In genomic region chr9:108483051-108483790, GRCm38 (mm10) we compare ENCODE assay signal across 25 mouse cellular contexts. TPM values are rescaled to one million over a fixed set of nuclear protein-coding genes. Genes with fewer than 3 reads are reported as not detected.
A peak's percentile ranks its signal among the peaks of the same experiment; 100 is the strongest.
DNase-seq lines count a peak whose midpoint lies in the region; ATAC-seq and TF ChIP-seq lines count a peak whose summit lies in the region.
"Had no signal": no experiment of that assay in that cellular context is flagged by ENCODE, and none has a peak within 500 bp of the region (broad histone marks: within the 10 kb centered on the region; RNA-seq: fewer than 3 reads in every experiment).

No protein-coding gene starts in this region.

- no peaks in the 10 kb centered on the region for H3K9me3 ChIP-seq in heart, embryonic 12.5 days (replicated peaks)
- no peaks in the 10 kb centered on the region for H3K9me3 ChIP-seq in limb, embryonic 13.5 days
- H3K9me3 ChIP-seq in limb, embryonic 10.5 days (replicated peaks): no peaks in the 10 kb centered on the region
- no peaks in the 10 kb centered on the region for H3K9me3 ChIP-seq in E14TG2a.4 (ENCODE audit: low read length)
- H3K9me3 ChIP-seq: embryonic facial prominence, embryonic 13.5 days; embryonic facial prominence, embryonic 15.5 days; forebrain, embryonic 10.5 days; forebrain, embryonic 12.5 days; G1E had no signal

- no peak overlapping the region for H3K9ac ChIP-seq in heart, embryonic 12.5 days
- H3K9ac ChIP-seq in limb, embryonic 13.5 days: 0 out of 2 replicates have a peak overlapping the region, but pooled peaks have one; percentile 8
- H3K9ac ChIP-seq: embryonic facial prominence, embryonic 15.5 days; forebrain, embryonic 12.5 days had no signal

- ATAC-seq in heart, embryonic 12.5 days (ENCODE audit: insufficient number of reproducible peaks, low FRiP score): no peak
- ATAC-seq in limb, embryonic 13.5 days (ENCODE audit: low FRiP score, low read depth): no peak
- ATAC-seq: activated CD4-positive, CD25-positive, alpha-beta regulatory T cell, adult 4 months; forebrain, embryonic 14.5 days; forebrain, embryonic 16.5 days; Patski had no signal

- no peak for TF ChIP-seq CTCF in E14TG2a.4 (conservative IDR thresholded peaks at IDR 0.05; ENCODE audit: low read length)

- peak; percentile 95 for DNase-seq in heart, adult 11 months
- no peak for DNase-seq in limb, embryonic 10.5 days (ENCODE audit: low spot score)
- peak; percentile 72 for DNase-seq in yolk sac, embryonic 10.5 days (ENCODE audit: low spot score)
- no peak for DNase-seq in cerebellum, adult 11-12 months
- DNase-seq: adrenal gland, adult 8-10 months; adrenal gland, postnatal 14 days; adrenal gland, postnatal 36 days; cerebellum, adult 18-20 months; cerebellum, adult 8-10 months; cerebellum, adult 9-11 months; cerebellum, postnatal 36 days; embryo, embryonic 11 days had no signal

- H3K36me3 ChIP-seq in heart, embryonic 12.5 days: peaks cover 68% of the 10 kb centered on the region
- H3K36me3 ChIP-seq in limb, embryonic 13.5 days: peaks cover 71% of the 10 kb centered on the region
- H3K36me3 ChIP-seq in limb, embryonic 10.5 days: peaks cover 73% of the 10 kb centered on the region
- peaks cover 46% of the 10 kb centered on the region for H3K36me3 ChIP-seq in E14TG2a.4 (ENCODE audit: insufficient read depth, low read length)
- H3K36me3 ChIP-seq: G1E had no signal

- H3K27me3 ChIP-seq in heart, embryonic 12.5 days (replicated peaks): no peaks in the 10 kb centered on the region
- H3K27me3 ChIP-seq in limb, embryonic 13.5 days: no peaks in the 10 kb centered on the region
- H3K27me3 ChIP-seq in limb, embryonic 10.5 days (ENCODE audit: low read depth, poor library complexity, severe bottlenecking): no peaks in the 10 kb centered on the region
- peaks cover 11% of the 10 kb centered on the region for H3K27me3 ChIP-seq in E14TG2a.4 (ENCODE audit: insufficient read depth, low read length)
- H3K27me3 ChIP-seq: embryonic facial prominence, embryonic 13.5 days; embryonic facial prominence, embryonic 15.5 days; forebrain, embryonic 12.5 days; Patski had no signal

- no peak overlapping the region for H3K27ac ChIP-seq in heart, embryonic 12.5 days (ENCODE audit: poor library complexity, severe bottlenecking)
- H3K27ac ChIP-seq in limb, embryonic 13.5 days: no peak overlapping the region
- H3K27ac ChIP-seq in limb, embryonic 10.5 days: no peak overlapping the region
- H3K27ac ChIP-seq: embryonic facial prominence, embryonic 13.5 days; embryonic facial prominence, embryonic 15.5 days; forebrain, embryonic 10.5 days; forebrain, embryonic 12.5 days had no signal

- 92% methylated on average over 18 of the region's 18 CpGs for WGBS in heart, embryonic 12.5 days
- WGBS in limb, embryonic 13.5 days: 92% methylated on average over 18 of the region's 18 CpGs
- WGBS in limb, embryonic 10.5 days: 94% methylated on average over 18 of the region's 18 CpGs

- H3K4me1 ChIP-seq in heart, embryonic 12.5 days (replicated peaks): peaks cover 27% of the 10 kb centered on the region
- peaks cover 24% of the 10 kb centered on the region for H3K4me1 ChIP-seq in limb, embryonic 13.5 days
- peaks cover 30% of the 10 kb centered on the region for H3K4me1 ChIP-seq in limb, embryonic 10.5 days
- H3K4me1 ChIP-seq in E14TG2a.4 (replicated peaks; ENCODE audit: low read depth, low read length): peaks cover 77% of the 10 kb centered on the region

- no peak overlapping the region for H3K4me3 ChIP-seq in heart, embryonic 12.5 days
- H3K4me3 ChIP-seq in limb, embryonic 13.5 days: no peak overlapping the region
- H3K4me3 ChIP-seq in limb, embryonic 10.5 days: no peak overlapping the region
- H3K4me3 ChIP-seq in E14TG2a.4 (replicated peaks; ENCODE audit: low read length): 0 out of 2 replicates have a peak overlapping the region, but pooled peaks have one; percentile 10
- H3K4me3 ChIP-seq: embryonic facial prominence, embryonic 13.5 days; embryonic facial prominence, embryonic 15.5 days; erythroblast, embryonic 14.5 days; forebrain, embryonic 10.5 days; forebrain, embryonic 12.5 days had no signal

- H3K4me2 ChIP-seq in heart, embryonic 12.5 days: no peak overlapping the region
- H3K4me2 ChIP-seq in limb, embryonic 13.5 days (replicated peaks): no peak overlapping the region
- H3K4me2 ChIP-seq: embryonic facial prominence, embryonic 13.5 days; embryonic facial prominence, embryonic 15.5 days; forebrain, embryonic 12.5 days had no signal

RNA-seq across cellular contexts. Expression of gene Lamb2, which starts 3.7 kb away (rescaled TPM):
- polyA plus RNA-seq in heart, embryonic 12.5 days (2016; fragmentation: Nextera tagmentation; extraction: Ambion mirVana): 67.2 and 68.6 TPM in 2 replicates
- polyA plus RNA-seq in limb, embryonic 13.5 days (2015; fragmentation: Nextera tagmentation; extraction: Ambion mirVana): 47.1 and 62.6 TPM in 2 replicates
- polyA plus RNA-seq in limb, embryonic 10.5 days (2016; fragmentation: Nextera tagmentation; extraction: Ambion mirVana): 19.7 and 31.6 TPM in 2 replicates

RNA-seq across cellular contexts. Expression of gene Usp19, which starts 7.2 kb away (rescaled TPM):
- 78.0 and 84.2 TPM in 2 replicates for polyA plus RNA-seq in heart, embryonic 12.5 days (2016; fragmentation: Nextera tagmentation; extraction: Ambion mirVana)
- polyA plus RNA-seq in limb, embryonic 13.5 days (2015; fragmentation: Nextera tagmentation; extraction: Ambion mirVana): 68.3 and 75.9 TPM in 2 replicates
- polyA plus RNA-seq in limb, embryonic 10.5 days (2016; fragmentation: Nextera tagmentation; extraction: Ambion mirVana): 87.2 and 107 TPM in 2 replicates

RNA-seq across cellular contexts. Expression of gene Klhdc8b, which starts 21.8 kb away (rescaled TPM):
- 96.5 and 99.1 TPM in 2 replicates for polyA plus RNA-seq in heart, embryonic 12.5 days (2016; fragmentation: Nextera tagmentation; extraction: Ambion mirVana)
- 37.8 and 38.9 TPM in 2 replicates for polyA plus RNA-seq in limb, embryonic 13.5 days (2015; fragmentation: Nextera tagmentation; extraction: Ambion mirVana)
- polyA plus RNA-seq in limb, embryonic 10.5 days (2016; fragmentation: Nextera tagmentation; extraction: Ambion mirVana): 10.9 and 17.8 TPM in 2 replicates

RNA-seq across cellular contexts. Expression of gene Ccdc71, which starts 22.9 kb away (rescaled TPM):
- polyA plus RNA-seq in heart, embryonic 12.5 days (2016; fragmentation: Nextera tagmentation; extraction: Ambion mirVana): 39.1 and 39.2 TPM in 2 replicates
- polyA plus RNA-seq in limb, embryonic 13.5 days (2015; fragmentation: Nextera tagmentation; extraction: Ambion mirVana): 57.7 and 59.7 TPM in 2 replicates
- 62.8 and 65.8 TPM in 2 replicates for polyA plus RNA-seq in limb, embryonic 10.5 days (2016; fragmentation: Nextera tagmentation; extraction: Ambion mirVana)

RNA-seq across cellular contexts. Expression of gene Qars, which starts 24.3 kb away (rescaled TPM):
- polyA plus RNA-seq in heart, embryonic 12.5 days (2016; fragmentation: Nextera tagmentation; extraction: Ambion mirVana): 70.1 and 73.1 TPM in 2 replicates
- 108 and 111 TPM in 2 replicates for polyA plus RNA-seq in limb, embryonic 13.5 days (2015; fragmentation: Nextera tagmentation; extraction: Ambion mirVana)
- 124 and 127 TPM in 2 replicates for polyA plus RNA-seq in limb, embryonic 10.5 days (2016; fragmentation: Nextera tagmentation; extraction: Ambion mirVana)

Comparison
In these comparisons a context has a peak if more than half of its experiments do, and no peak if none do; other contexts are left out.
1. DNase-seq: peak in heart, adult 11 months (single experiment) and yolk sac, embryonic 10.5 days (single experiment); none in limb, embryonic 10.5 days (single experiment) and cerebellum, adult 11-12 months (single experiment).